Mouse (Mus musculus): ENCODE measurements around the gene Naa80.
A peak's percentile ranks its signal among the peaks of the same experiment; 100 is the strongest.
"Not testable (repeated sequence)": the region's sequence is repeated elsewhere in the genome, so short reads cannot be mapped to it uniquely, and the experiment has no call there.

The Naa80 gene

DNA sequence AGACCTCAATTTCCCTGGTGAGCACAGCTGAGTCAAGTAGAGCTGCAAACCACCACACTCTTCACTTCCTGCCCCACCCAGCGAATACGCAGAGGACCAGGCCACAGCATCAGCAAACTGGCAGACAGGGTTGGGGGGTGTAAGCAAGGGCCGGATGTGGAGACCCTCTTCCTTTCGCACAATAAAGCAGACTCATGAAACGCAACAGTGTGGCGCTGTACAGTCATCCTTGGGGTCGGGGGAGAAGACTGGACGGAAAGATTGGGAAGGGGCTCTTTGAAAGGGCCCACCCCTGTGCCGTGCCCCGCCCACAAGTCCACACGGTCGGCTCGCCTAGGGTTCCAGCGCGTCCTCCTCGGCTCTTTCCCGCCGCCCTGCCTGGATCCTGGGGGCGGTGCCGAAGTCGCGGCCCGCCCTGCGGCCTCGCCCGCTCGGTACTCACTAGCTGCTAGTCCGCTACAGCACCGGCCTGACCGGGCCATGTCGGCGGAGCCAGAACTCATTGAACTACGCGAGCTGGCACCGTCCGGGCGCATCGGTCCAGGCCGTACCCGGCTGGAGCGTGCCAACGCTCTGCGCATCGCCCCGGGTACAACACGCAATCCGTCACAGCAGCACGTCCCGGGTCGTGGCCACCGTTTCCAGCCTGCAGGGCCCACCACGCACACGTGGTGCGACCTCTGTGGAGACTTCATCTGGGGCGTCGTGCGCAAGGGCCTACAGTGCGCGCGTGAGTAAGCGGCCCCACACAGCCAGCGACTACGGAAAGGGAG lies 27.4 kb upstream of the Naa80 start, which contains the start of gene Rassf1:
Rassf1 (plus strand) TSS at position 439 of the 773 bp plus-strand sequence.
- no peak for DNase-seq (ENCODE audit: low read depth)

DNA sequence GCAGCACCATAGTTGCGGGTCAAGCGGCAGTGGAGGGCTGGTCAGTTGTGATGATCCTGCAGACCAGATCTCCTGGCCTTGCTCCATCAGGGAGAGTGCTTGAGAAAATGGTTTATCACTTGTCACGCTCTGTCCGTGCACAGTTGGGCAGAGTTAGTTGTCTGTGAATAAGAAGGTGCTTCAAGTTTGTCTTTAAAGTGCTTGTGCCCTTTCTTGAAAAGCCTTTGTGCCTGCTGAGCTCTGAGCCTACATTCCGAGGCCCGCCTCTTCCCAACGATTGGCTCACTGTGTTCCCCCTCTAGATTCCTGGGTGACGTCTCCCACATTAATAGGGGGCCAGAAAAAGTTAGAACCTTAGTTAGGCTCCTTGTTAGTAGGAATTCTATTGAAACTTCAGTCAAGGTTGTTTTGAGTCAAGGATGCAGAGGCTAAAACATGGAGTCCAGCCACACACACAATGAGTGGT lies 26.8 kb upstream of the Naa80 start:
- DNase-seq (ENCODE audit: low read depth) = no peak

DNA sequence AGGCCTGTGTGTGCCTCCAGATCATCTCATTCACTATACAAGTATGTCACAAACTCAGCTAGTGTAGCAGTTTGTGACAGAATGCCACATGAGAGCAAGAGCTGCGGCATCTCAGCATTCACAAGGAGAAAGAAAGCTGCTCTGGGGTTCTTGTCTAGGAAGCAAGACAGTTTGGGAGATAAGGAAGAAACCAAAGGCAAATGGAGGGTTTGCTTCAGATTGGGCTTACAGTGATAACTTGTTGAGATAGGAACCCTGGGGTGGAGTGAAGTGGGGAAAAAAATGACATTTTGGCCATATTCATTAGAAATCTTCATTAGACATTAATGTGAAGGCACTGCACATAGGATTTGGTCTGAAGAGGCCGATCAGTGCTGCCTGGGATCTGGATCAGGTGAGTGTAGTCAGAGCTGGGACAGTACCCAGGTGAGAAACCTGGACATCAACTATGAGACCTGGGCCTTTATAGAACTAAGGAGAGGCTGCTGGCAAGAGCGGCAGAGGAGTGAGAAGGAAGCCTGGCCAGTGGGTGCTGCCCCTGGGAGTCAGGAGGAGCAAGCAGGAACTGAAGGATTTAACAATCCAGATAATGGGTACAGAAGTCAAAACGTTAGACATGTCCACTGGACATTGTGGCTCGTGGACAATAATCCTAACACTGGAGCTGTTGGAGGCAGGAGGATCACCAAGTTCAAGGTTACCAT lies 25.8 kb upstream of the Naa80 start:
- DNase-seq (ENCODE audit: low read depth) = no peak

DNA sequence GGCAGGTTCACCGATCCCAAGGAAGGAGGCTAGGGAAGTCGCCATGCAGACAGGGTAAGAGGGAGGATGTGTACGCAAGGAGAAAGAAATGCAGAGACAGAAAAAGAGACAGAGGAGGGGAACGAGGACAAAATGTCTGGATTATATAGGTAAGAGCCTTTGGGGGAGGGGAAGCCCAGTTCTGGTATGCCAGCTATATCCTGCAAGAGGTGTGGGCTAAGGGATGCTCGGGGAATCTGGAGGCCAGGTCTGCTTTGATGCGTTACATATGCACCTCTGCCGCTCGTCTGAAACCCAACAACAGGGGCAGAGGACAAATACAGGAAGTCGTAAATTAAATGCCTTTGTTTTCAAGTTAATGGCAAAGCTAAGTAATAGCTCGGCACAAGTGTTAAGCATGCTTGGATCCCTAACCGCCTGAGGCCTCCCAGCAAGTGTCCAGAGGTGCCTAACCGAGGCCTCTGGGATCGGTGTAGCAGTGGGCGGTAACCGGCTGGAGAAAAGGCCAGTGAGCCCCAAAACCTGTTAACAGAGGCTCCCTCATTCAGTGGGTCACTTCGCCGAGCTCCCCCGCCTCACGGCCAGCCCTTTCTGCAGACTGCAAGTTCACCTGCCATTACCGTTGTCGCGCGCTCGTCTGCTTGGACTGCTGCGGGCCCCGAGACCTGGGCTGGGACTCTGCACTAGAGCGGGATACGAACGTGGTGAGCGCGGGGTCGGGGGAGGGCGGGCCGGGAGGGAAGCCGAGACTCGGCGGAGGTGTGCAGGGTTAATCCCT lies 25.0 kb upstream of the Naa80 start:
- no peak for DNase-seq (ENCODE audit: low read depth)

DNA sequence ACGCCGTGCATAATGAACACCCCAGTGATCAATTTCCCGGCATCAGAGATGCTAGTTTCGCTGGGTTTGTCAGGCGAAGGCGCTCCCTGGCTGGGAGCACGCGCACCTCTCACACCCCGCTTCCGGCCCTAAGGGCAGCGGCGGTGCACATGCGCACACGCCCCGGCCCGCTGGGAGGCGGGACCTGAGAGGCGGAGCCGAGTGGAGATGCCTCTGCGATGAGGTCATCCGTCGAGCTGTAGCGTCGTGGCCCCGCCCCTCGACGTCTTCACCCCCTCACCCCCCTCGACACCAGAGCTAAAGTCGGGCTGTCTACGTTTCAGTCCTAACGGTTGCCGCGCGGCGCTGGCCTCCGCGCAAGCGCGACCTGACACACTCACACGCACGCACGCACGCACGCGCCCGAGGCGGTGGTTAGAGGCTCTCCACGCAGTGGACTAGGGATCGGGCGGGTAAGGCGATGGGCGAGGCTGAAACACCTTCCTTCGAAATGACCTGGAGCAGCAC lies 24.3 kb upstream of the Naa80 start:
- DNase-seq (ENCODE audit: low read depth) = peak; percentile 94

DNA sequence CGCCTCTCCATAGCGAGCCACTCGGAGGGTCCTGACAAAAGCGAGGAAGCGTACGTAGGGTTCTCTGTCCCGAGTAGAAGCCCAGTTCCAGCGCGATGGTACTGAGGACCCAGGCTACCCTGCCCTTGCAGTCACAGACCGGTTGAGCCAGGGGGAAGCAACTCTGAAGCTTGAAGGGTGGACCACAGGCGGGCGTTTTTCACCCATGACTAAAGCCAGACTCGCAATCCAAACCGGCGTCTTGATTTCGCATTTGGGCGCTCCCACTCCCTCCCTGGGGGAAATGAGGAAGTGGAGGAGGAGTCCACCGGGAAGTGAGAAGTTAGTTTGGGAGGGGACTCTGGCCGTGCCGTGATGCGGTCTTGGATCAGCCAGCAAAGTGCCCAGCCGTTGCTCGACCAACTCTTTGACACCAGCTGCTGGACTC lies 23.6 kb upstream of the Naa80 start:
- DNase-seq (ENCODE audit: low read depth) = no peak

DNA sequence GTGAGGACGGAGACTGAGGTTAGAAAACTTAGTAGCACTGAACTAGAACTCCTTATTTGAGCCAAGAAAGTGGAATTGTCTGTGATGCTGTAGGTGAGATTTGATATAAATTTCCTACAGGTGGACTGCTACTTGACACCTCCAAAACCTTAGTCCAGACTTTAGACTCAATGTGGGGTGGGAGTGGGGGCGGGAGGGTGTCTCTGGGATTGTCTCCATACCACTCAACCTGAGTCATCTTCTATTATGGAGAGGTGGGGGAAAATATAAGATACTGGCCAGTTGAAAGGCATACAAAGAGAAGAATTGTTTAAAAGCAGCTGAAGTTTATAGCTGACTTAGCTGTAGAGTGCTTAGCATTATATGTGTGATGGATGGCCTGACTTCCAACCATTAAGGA lies 23.0 kb upstream of the Naa80 start:
- DNase-seq (ENCODE audit: low read depth) = no peak

DNA sequence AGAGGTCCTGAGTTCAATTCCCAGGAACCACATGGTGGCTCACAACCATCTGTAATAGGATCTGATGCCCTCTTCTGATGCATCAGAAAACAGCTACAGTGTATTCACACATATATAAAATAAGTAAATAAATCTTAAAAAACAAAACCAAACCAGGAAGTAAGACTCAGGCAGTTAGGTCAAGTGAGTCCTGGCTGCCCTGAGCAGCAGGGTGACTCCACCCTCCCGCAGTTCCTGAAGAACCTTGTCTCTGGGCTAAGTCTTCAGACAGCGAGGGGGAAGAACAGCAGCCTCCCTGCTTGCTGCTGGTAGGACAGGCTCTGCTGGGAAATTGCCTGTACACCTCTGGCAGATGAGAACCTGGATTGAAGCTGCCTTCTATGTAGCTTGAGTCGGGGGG lies 22.3 kb upstream of the Naa80 start:
- no peak for DNase-seq (ENCODE audit: low read depth)

DNA sequence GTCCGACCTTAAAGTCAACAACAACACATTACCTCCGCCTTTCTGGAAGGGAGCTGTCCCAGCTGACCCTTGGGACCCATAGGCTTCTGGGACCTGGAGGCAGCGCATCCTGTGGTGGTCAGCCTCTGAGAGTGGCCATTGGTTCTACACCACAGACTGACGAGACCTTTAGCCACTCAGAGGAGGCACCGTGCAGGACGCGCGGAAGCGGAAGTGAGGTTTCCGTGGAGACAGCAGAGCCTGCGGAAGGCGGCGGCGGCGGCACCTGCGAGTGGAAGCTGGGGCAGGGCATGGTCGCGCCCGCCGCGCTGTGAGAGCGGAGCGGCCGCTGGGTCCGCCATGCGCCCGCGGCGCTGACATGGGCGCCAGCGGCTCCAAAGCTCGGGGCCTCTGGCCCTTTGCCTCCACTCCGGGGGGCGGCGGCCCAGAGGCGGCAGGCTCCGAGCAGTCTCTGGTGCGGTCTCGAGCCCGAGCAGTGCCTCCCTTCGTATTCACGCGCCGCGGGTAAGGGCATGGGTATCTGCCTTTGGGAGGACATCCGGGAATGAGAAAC lies 15.6 kb upstream of the Naa80 start, which contains the start of gene Tusc2:
Tusc2 (plus strand) TSS at position 227 of the 553 bp plus-strand sequence.
- DNase-seq (ENCODE audit: low read depth) = peak; percentile 88

DNA sequence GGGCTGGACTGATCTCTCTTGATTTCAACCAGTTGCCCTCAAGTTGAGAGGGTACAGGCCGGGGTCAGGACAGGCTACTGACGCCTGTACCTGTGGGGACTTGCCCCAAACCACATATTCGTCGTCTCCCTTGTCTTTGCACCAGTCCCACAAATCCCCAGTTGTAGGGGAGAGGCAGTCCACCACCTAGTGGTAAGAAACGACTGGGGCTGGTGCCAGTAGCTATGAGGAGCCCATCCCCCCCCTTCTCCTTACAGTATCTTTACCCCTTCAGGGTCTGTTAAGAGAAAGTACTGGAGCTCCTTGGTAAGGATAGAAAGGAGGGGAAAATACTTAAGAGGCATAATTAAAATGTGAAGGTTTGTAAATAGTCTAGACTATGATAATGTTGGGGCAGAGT lies 13.1 kb upstream of the Naa80 start:
- DNase-seq (ENCODE audit: low read depth) = not testable (repeated sequence)

DNA sequence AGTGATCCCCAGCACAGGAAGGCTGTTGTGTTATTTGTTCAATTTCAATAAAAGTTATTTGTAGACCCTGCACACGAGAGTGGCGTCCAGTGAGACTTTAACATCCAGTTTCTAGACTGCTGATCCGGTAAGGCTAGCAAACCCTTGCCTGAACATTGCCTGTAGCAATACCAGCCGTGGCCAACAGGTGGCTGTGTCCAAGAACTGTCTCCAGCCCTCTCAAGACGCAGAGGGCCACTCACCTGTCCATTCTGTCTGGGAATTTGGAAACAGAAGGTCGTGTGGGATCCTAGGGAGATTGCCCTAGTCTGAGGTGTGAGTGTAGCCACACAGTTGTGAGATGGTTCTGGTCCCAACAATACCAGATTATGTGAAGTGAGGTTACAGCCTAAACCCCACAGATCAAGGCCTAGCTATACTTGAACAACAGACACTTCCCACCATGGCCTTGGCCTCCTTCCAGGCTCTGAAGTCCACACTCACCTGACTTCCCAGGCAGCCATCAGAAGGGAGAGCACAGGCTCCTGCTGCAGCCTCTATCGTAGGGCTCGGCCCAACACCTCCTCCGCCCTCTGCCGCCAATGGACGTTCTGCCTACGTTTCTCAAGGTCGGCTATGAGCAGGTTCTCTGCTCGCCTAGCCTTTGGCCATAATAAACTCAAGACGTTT lies 12.5 kb upstream of the Naa80 start:
- DNase-seq (ENCODE audit: low read depth) = peak; percentile 77

DNA sequence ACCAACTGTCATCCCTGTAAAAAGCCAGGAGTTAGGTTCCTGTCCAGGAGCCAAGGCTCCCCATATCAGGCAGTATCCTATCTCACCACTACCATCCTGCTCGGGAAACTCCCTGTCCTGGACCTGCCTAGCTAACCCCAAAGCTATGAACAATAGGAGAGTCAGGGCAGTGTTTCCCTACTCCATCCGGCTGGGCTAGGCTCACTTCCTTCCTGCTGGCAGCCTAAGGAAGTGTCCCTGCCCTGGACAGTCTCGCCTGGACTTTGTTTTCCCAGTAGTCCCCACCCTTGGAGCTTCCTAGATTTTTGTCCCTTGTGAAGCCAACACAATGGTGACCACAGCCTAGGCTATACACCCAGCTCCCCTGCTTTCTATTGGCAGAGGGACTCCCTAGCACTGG lies 11.8 kb upstream of the Naa80 start:
- DNase-seq (ENCODE audit: low read depth) = no peak

DNA sequence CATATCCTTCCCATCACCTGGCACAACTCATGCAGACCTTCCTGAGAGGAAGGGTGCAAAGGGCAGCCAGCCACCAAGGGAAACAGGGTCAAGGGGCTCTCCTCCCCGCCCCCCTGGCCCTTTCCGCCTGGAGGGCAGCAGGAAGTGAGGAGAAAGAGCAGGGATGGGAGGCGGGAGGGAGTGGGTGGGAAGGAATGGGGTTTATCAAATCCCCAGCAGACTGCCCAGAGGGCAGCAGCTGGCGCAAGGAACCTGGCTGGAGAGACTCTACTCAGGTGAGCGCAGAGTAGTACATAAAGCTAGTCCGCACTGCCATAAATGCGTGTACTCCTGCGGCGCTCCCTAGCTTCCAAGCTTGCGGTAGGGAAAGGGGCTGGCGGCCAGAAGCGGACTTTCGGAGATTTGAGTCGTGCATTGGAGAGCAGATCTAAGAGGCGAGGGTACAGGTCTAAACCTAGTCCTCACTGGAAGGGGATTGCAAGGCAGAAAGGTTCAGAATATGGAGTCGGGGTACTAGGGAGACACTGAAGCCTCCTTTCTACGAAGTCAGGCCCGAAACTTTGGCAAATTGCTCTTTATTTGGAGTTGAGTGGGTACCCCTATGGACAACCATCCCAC lies 10.9 kb upstream of the Naa80 start, which contains the start of gene Hyal2:
Hyal2 (plus strand) TSS at position 244 of the 618 bp plus-strand sequence.
- no peak for DNase-seq (ENCODE audit: low read depth)

DNA sequence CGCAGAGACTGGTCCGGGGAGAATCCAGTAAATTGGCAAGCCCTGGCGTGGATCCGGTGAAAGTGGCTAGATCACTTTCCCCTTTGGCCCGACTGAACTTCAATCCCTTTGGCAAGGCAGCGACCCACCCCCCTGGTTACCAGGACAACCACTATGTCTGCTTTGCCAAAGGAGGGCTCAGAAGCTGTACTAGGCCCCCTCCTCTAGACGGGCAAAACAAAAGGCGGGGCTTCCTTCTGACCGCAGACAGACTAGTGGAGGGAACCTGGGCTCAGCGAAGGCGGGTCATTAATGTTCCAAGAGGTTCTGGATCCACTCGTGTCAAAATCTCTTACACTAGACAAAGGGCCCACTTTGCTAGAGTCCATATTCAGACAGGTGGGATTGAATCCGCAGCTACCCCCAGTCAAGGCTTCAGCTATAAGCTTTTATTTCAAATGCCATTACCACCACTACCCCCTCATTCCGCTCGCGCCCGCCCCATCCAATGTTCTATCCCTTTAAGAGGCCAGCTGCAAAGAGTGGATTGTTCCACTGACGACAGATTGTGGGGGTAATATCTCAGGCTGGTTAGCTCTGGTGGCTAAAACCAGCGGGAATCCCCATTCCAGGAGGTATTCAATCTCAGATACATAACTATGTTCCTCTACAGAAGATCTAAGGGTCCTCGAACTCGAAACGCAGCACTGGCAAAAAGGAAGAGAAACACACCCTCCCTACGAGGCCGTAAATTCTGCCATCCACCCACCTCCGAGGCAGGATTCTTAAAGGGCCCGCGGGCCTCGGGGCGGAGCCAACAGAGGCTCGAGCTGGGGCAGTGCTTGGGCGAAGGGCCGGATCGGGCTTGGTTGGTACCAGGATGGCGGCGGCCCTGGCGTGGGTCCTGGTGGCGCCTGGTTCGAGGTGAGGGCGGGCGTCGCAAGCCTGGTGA lies 10.1 kb upstream of the Naa80 start:
- peak; percentile 83 for DNase-seq (ENCODE audit: low read depth)

DNA sequence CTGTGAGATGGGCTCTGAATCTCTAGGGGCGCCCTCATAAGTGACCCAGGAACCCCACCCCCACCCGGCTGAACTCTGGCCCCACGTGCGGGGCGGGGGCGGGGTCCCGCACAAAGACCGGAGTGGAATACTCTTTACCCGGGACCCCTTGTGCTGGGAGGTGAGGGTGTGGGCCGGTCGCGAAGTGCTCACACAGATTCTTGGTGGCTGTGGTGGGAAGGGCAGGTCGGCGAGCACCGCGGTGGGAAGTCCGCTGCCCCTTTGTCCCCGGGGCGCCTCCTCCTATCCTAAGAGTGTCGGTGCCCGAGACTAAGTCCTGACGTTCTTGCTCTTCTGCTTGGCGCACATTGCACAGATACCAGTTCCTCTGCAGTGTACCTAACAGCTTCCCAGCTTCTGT lies 9.4 kb upstream of the Naa80 start:
- DNase-seq (ENCODE audit: low read depth) = no peak

DNA sequence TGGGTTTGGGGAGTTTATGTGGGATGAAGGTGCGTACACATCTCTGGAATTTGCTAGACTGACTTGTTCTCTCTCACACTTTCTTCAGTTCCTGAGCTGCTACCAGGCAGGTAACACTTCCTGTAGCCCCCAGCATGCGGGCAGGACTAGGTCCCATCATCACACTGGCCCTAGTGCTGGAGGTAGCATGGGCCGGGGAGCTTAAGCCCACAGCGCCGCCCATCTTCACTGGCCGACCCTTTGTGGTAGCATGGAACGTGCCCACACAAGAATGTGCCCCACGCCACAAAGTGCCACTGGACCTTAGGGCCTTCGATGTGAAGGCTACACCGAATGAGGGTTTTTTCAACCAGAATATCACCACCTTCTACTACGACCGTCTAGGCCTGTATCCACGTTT lies 8.7 kb upstream of the Naa80 start:
- DNase-seq (ENCODE audit: low read depth) = no peak

DNA sequence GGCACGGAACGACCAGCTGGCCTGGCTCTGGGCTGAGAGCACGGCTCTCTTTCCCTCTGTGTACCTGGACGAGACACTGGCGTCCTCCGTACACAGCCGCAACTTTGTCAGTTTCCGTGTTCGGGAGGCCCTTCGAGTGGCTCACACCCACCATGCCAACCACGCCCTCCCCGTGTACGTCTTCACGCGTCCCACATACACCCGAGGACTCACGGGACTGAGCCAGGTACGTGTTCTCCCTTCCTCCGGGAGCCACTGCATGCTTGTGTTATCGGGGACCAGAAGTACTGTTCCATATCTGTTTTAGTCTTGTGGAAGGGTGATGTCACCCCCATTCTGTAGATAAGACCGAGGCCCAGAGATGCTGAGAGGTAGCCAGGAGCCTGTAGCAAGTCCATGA lies 7.8 kb upstream of the Naa80 start:
- DNase-seq (ENCODE audit: low read depth) = no peak

DNA sequence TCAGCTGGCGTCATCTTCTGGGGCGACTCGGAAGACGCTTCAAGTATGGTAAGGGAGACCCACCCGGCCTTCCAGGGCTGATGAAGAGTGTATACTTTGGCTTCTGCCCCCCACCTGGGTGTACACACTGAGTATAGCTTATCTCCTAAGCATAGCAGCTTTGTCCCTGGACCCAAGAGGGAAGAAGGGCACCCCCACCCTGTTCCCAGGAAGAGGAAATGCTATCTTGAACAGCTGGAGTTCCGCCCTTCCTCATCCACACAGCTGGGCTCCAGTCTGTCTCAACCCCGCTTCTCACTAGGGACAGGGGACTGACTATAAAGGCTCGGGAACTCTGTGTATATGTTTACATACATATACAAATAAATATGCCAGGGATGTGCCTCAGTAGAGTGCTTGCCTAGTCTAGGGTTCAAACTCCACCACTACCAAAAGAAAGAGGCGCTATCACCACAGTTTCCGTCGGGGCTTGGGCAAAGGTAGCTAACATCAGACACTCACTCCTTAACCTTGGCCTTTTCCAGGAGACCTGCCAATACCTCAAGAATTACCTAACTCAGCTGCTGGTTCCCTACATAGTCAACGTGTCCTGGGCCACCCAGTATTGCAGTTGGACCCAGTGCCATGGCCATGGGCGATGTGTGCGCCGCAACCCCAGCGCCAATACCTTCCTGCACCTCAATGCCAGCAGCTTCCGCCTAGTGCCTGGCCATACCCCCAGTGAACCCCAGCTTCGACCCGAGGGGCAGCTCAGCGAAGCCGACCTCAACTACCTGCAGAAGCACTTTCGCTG lies 7.0 kb upstream of the Naa80 start:
- DNase-seq (ENCODE audit: low read depth) = no peak

DNA sequence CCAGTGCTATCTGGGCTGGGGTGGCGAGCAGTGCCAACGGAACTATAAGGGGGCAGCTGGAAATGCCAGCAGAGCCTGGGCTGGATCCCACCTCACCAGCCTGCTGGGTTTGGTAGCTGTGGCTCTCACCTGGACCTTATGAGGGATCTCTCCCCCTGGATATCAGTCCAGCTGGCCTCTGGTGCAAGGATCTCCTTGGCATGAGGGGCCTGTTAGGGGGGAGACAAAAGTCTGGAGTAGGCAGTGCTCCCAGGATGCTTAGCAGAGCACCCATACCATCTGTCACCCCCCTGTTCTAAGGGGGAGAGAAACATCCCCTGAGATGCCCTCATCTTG lies 6.4 kb upstream of the Naa80 start:
- no peak for DNase-seq (ENCODE audit: low read depth)

All from c-Kit-positive CD71-negative TER-119-negative erythroid progenitor cells, embryonic 14.5 days (primary cell).